Mouse (Mus musculus) heart, postnatal 4 days (tissue): ENCODE data around the gene Ank2. TPM values are rescaled to one million over a fixed set of nuclear protein-coding genes. Genes with fewer than 3 reads are reported as not detected.
A peak's percentile ranks its signal among the peaks of the same experiment; 100 is the strongest.

Experiments
- DNase-seq: peaks from one replicate; pipeline ENCODE4 v3.0.0; 2021
- total RNA-seq, 2 experiments: library from RNA; stranded (reverse); gene quantifications; 2 replicates each; pipeline ENCODE4 v1.2.3; 2021

The Ank2 gene
- total RNA-seq, 2 experiments from 2014 or later, result 223 to 230 TPM

DNA sequence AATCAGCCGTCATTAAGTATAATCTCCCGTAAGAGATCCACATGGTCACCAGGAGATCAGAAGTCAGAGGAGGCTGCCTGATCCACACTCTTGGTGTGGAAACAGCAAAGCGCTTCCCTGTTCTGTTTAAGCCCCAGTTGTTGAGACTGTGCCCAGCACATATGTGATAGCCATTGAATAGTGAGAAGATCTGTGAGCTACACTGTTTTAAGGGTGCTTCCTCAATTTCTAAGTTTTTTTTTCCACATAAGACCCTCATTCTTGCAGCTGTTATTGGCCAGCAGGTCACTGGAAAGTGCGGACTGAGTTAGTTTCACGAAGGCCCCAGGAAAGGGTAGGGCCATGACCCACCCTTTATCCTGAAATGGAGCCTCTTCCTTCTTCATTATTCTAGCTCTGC lies 216.9 kb downstream of the Ank2 start:
- no peak for DNase-seq

DNA sequence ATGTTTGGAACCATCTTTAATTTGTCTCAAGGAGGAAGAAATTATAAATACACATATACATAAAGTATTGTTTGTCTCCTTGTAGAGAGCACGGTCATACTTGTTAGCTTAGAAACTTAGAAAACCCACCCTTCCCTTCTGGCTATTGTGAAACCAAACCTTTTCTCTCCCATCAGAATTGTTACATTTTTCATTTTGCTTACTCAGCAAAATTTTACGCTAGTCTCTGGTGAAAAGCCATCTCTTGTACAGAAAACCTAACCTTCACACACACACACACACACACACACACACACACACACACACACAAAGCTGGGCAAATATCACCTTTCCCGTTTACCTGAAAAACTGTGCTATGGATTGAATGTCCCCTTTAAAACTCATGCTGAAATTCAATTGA lies 217.8 kb downstream of the Ank2 start:
- DNase-seq, result no peak

DNA sequence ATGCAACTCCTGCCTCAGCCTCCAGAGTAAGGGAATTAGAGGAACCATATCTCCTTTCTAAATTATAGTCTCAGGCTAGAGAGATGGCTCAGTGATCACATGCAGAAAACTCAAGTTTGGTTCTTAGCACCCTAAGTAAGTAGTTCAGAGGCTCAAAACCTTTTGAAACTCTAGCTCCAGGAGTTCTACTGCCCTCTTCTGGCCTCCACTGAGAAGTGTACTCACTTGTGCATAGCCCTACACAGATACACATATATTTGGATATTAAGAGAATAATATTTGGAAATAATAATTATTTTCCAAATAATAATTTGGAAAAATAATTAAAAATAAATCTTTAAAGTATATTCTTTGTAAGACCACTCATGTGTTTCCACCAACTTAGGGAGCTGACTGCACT lies 218.8 kb downstream of the Ank2 start:
- no peak for DNase-seq

DNA sequence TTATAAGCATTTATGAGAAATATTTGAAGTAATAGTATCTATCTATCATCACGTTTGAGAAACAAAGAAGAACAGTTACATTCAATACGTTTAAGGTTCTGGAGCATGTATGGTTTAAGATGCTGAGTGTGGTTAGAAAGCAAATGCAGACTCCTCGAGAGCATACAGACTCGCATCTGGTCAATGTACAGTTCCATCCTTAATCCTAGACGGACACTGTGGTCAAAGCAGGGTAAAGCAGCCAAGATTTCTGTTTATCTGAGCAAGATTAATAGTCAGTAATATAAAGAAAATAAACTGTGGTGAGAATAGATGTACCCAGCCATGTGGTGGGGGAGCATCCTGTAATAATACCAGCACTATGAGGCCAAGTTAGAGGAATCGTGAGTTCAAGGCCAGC lies 223.2 kb downstream of the Ank2 start:
- no peak for DNase-seq

DNA sequence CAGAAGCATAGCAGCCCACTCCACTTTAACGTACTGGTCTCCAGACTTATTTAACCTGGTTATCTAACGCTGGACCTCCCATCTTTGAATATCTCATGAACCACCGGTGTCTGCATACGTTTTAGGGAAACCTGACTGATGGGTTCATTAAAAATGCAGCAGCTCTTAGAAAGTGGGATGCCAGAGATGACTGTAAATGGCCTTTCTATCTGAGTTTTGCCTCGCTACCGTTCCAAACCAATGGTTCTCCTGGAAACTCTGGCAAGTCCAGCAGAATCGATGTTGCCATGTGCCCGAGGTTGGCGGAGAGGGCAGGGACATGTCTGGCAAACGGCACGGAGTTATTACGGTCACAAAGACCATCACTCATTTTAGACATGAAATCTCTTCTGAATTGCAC lies 226.3 kb downstream of the Ank2 start:
- no peak for DNase-seq

GRCm38 (mm10) chr3:127269616-127270015 lies 229.5 kb downstream of the Ank2 start:
- DNase-seq, result no peak

GRCm38 (mm10) chr3:127267846-127268245 lies 231.3 kb downstream of the Ank2 start:
- DNase-seq, result no peak

DNA sequence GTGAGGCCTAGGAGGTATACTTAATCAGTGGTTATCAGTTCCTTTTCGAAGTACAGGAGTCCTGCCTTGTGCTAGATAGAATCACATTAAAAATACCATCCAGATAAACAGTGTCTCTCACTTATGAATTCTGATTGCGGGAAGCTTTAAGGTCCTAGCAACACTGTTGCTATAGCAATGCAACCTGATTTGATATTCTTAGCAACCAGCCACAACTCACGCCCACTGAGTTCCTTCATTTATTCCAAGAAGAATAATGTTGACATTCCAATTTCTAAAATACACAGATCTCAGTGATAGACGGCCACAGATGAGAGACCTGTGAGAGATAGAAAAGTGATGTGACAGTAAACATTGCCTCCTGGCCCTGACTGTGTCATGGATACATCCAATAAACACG lies 233.4 kb downstream of the Ank2 start:
- no peak for DNase-seq

GRCm38 (mm10) chr3:127265182-127265581 lies 234.0 kb downstream of the Ank2 start:
- no peak for DNase-seq

GRCm38 (mm10) chr3:127260786-127261166 lies 238.4 kb downstream of the Ank2 start:
- no peak for DNase-seq

- DNase-seq, result no peak
Observed at GRCm38 (mm10) chr3:127260007-127260785, 239.0 kb downstream of the Ank2 start.

DNA sequence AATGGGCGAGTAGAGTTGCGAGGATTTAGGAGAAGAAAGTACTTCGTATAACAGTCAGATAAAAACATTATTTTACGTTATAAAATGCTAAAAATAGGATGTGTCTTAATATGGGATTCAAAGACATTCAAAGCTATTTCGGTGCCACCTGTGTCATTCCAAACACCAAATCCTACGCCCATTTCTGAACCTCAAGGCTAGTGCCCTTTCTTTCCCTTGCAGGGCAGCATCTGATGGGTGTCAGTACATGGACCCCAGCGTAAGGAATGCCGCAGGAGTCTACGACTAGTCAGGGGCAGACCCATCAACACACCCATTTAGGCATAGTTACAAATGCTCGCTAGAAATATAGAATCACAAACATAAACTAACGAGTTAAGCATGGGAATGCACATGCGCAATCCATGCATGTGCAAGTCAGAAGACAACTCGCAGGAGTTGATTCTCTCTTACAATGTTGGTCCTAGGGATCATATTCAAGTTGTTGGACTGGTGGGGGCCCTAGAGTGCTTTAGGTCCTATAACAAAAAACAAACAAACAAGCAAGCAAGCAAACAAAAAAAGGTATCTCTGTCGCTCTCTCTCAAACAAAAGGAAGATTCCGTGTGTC lies 240.6 kb downstream of the Ank2 start:
- no peak for DNase-seq

DNA sequence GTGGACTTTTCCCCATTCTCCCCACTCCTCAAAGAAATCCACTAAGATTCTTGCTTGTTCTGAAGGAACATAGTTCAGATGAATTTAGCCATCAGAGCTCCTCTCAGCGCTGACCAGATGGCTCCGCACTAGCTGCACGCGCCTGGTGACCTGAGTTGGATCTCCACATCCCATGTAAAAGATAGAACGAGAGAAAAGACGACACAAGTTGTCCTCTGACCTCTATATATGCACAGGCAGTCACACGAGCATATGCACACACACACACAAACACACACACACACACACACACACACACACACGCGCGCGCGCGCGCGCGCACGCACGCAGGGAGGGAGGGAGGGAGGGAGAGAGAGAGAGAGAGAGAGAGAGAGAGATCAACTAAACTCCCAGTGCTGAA lies 241.2 kb downstream of the Ank2 start:
- DNase-seq, result peak; percentile 24

- peak; percentile 67 for DNase-seq
Observed at GRCm38 (mm10) chr3:127257279-127257925, 241.7 kb downstream of the Ank2 start.

GRCm38 (mm10) chr3:127256681-127257080 lies 242.5 kb downstream of the Ank2 start:
- DNase-seq, result no peak

- no peak for DNase-seq
Observed at GRCm38 (mm10) chr3:127250930-127251329, 248.2 kb downstream of the Ank2 start.

- no peak for DNase-seq
Observed at GRCm38 (mm10) chr3:127248611-127249010, 250.5 kb downstream of the Ank2 start.

DNA sequence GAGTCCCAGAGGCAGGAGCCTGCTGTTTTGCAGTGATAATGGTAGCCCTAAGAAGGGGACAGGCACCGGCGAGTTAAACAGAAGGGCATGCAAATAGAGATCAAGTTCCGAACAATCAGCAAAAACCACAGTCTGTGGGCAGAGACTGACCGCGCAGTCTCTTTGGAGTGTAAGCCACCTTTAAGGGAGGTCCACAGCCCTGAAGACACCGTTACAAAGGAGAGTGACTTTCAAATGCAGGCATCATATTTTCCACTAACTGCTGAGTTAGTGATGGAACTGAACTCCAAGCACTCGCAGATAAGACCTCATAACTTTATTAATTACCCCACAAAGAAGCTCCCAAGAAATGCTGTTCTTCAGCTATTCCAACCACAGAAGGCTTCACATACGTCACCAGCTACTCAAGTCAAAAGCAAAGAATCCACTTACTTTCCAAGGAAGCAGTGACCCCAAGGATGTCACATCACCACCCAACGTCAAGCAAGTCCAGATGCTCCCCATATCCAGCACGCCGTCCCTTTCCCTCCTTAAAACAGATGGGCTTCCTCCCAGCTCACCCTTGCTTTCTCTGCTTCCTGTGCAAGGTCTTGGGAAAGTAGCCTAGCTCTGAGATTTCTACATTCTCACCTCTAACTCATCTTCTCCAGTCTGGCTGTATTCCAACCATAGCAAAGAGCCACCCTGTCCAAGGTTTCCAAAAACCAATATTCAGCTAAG lies 252.0 kb downstream of the Ank2 start:
- no peak for DNase-seq

DNA sequence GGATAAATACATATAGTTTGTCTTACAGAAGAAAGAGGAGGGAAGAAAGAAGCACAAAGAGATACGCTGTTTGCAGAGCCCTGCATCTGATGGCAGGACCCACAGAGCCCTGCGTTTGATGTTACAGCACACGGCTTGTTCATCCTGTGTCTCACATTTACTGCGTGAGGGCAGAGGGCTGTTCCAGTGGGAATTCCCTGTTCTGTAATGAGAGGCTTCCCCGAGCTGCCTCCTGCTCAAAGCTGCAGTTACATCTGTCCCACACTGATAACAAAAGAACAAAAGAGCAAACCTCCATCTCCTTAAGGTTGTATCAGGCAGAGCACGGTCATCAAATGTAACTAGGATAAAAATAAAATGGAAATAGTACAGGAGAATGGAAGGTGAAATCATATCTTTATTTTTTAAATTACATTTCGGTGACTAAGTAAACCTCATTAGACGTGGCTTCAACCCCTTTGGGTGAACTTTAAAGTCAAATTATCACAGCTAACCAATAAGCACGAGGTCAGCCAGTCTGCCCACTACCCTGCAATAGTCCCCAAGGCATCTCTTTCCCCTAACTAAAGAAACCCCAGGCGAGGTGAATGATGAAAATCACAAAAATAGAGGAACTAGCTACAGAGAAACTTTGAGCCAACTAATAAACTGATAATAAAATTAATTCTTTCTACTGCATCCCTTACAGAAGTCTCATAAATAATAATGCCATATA lies 255.1 kb downstream of the Ank2 start:
- no peak for DNase-seq

DNA sequence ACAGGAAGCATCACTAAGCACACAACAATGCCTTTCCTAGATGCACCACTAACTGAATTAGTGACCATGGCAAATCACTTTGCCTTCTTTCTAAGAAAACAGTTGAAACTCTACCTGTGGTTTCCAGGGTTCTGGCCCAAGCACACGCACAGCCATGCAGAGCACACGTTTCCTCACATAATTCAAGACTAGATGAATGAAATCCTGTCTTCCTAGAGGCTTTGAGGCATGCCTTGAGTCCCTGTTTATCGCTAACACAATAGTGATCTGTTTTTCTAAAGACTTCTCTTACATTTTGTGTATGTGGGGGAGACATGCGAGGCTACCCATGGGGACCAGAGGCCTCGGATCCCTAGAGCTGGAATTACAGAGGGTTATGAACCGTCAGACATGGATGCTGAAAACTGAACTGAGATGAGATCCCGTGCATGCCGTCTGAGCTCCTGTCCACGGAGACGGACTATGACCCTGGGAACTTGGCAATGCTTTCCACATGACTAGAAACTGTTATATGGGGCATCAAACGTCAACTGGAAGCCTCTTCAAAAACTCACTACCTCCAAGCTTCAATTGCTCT lies 256.8 kb downstream of the Ank2 start:
- no peak for DNase-seq

- no peak for DNase-seq
Observed at GRCm38 (mm10) chr3:127235271-127235670, 263.9 kb downstream of the Ank2 start.
